Mouse (Mus musculus) midbrain, embryonic 13.5 days (tissue): ENCODE results near the gene Tbc1d32. TPM values are rescaled to one million over a fixed set of nuclear protein-coding genes. Genes with fewer than 3 reads are reported as not detected.

Experiments used
- ATAC-seq: fragments of 200-750 bp; cut with Nextera tagmentation; 2 replicates; pipeline ENCODE4 v1.8.0; 2017; ENCODE audit warnings: mild to moderate bottlenecking, moderate TSS enrichment, moderate library complexity
- H3K27ac ChIP-seq: fragments of 300-500 bp; sonication (generic); 2 replicates; pipeline ENCODE4 v1.5.1; 2015; ENCODE audit warnings: inconsistent platforms, mild to moderate bottlenecking, moderate library complexity
- H3K27me3 ChIP-seq: fragments of 300-500 bp; sonication (generic); 2 replicates; pipeline ENCODE4 v1.6.1; 2015; ENCODE audit warnings: mild to moderate bottlenecking, inconsistent platforms
- H3K36me3 ChIP-seq: fragments of 300-500 bp; sonication (generic); 2 replicates; pipeline ENCODE4 v1.6.1; 2015; ENCODE audit warnings: mild to moderate bottlenecking, inconsistent platforms
- H3K4me1 ChIP-seq: fragments of 300-500 bp; sonication (generic); replicated peaks from 2 replicates; pipeline ENCODE4 v1.6.1; 2015; ENCODE audit warnings: inconsistent platforms
- H3K4me2 ChIP-seq: fragments of 300-500 bp; sonication (generic); replicated peaks from 2 replicates; pipeline ENCODE4 v1.6.1; 2015; ENCODE audit warnings: moderate library complexity, mild to moderate bottlenecking, inconsistent platforms
- H3K4me3 ChIP-seq: fragments of 300-500 bp; sonication (generic); replicated peaks from 2 replicates; pipeline ENCODE4 v1.5.1; 2015; ENCODE audit warnings: mild to moderate bottlenecking, inconsistent platforms
- H3K9ac ChIP-seq: fragments of 300-500 bp; sonication (generic); replicated peaks from 2 replicates; pipeline ENCODE4 v1.6.1; 2015; ENCODE audit warnings: mild to moderate bottlenecking, inconsistent platforms
- H3K9me3 ChIP-seq: fragments of 300-500 bp; sonication (generic); 2 replicates; pipeline ENCODE4 v1.6.1; 2016; ENCODE audit warnings: mild to moderate bottlenecking, inconsistent platforms
- WGBS: fragments of 180-500 bp; shearing (Covaris S2); methylation state at CpG from one replicate; pipeline ENCODE4 v1.1.7; 2015; 5-methylcytosine and 5-hydroxymethylcytosine counted together
- polyA plus RNA-seq: library from polyadenylated mRNA; unstranded; fragments of >200 nt; fragmentation: Nextera tagmentation; extraction: Ambion mirVana; gene quantifications from 2 replicates; pipeline ENCODE4 v1.2.1, GENCODE M21; 2015

Tbc1d32 gene
- polyA plus RNA-seq, 1 experiment from 2014 or later: 3.5 TPM

DNA sequence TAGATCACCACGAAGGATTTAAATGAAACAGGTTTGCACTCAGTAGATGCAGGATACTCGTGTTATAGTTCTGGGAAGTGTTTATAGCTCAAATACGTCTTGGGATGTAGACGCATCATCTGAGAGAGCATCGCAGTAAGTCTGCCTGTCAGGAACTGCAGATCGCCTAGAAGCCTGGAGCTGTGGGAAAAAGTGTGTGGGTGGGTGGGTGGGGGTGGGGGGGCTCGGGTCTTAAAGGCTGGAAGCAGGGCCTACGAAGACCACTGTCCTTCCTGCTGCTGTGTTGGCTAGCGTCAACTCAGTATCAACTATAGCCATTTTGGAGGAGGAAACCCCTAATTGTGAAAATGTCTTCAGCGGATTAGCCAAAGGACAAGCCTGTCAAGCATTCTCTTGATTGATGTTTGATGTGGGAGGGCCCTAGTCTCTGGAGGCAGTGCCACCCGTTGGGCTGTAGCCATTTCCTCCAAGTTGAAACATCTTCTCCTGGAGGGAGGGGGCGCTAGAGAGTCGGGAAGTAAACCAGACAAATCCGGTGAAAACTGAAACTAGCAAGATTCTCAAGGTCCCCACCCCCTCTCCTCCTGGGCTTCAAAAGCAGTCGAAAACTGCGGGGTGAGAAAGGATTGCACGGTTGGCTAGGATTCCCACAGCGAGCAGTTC is 122.0 kb downstream of the Tbc1d32 start, which contains the start of gene Msl3l2:
Msl3l2 (plus strand) TSS at position 585 of the 663 bp plus-strand sequence.
- Histone ChIP-seq H3K4me2 (peak within 1 kb of the TSS; percentile 30), H3K36me3 (no peaks in the 10 kb centered on the region), H3K27ac (no peak within 1 kb of the TSS), H3K9ac (no peak within 1 kb of the TSS), H3K4me3 (no peak within 1 kb of the TSS), H3K9me3 (no peaks in the 10 kb centered on the region), H3K4me1 (no peaks in the 10 kb centered on the region), H3K27me3 (no peaks in the 10 kb centered on the region)
- ATAC-seq: peak; percentile 67
- 28% methylated on average over 18 of the region's 18 CpGs for WGBS

- Histone ChIP-seq H3K36me3 (no peaks in the 10 kb centered on the region), H3K4me3 (no peak overlapping the region), H3K27ac (no peak overlapping the region), H3K4me1 (no peaks in the 10 kb centered on the region), H3K27me3 (no peaks in the 10 kb centered on the region), H3K4me2 (no peak overlapping the region), H3K9me3 (no peaks in the 10 kb centered on the region), H3K9ac (no peak overlapping the region)
- ATAC-seq: no peak
- WGBS: 87% methylated on average over 3 of the region's 3 CpGs
These were observed 128.7 kb downstream of the Tbc1d32 start for GRCm38 (mm10) chr10:56099641-56100310.

- Histone ChIP-seq H3K9me3 (no peaks in the 10 kb centered on the region), H3K9ac (no peak overlapping the region), H3K4me1 (no peaks in the 10 kb centered on the region), H3K4me3 (no peak overlapping the region), H3K27ac (no peak overlapping the region), H3K27me3 (no peaks in the 10 kb centered on the region), H3K4me2 (no peak overlapping the region), H3K36me3 (no peaks in the 10 kb centered on the region)
- no peak for ATAC-seq
- 95% methylated on average over 3 of the region's 3 CpGs for WGBS
These were observed 129.4 kb downstream of the Tbc1d32 start for GRCm38 (mm10) chr10:56099126-56099525.

DNA sequence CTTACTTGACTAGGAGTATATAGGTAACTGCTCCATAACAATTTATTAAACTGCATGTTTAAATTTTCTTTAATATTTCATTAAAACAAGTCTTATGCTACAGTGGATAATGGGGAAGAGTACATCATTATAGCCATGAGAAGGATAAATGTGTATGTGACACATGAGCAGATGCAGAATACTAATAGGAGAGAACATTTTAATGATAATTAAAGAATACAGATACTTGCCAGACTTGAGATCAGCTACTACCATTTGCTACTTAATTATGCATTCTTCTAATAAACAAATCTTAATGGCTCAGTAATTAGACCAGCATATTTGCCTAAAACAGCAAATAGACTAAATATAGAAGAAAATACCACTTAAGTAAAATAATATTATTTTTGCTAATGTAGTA is 131.7 kb downstream of the Tbc1d32 start:
- Histone ChIP-seq H3K4me1 (no peaks in the 10 kb centered on the region), H3K9ac (no peak overlapping the region), H3K27me3 (no peaks in the 10 kb centered on the region), H3K36me3 (no peaks in the 10 kb centered on the region), H3K9me3 (no peaks in the 10 kb centered on the region), H3K4me2 (no peak overlapping the region), H3K4me3 (no peak overlapping the region), H3K27ac (no peak overlapping the region)
- ATAC-seq: no peak

DNA sequence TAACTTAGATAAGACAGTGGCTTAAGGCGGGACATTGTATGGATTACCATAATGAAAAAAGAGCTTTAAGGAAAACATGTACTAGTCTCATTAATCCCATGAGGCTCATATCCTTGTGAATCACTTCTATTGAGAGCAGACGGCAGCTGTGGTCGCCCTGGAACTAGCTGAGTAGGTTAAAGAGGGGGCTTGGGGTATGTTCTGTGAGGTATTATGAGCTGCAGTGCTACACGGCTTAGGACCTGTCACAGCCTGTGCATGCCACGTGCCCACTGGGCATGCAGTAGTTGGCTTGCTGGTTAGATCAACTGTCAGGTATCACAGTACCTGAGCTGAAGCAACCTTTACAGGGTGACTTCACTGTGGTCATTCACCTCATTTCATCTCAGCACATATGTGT is 133.9 kb downstream of the Tbc1d32 start:
- H3K9ac ChIP-seq: no peak overlapping the region
- peak; percentile 65; the same call in 1 of the 2 replicates for ATAC-seq

GRCm38 (mm10) chr10:56089714-56090113 is 138.8 kb downstream of the Tbc1d32 start:
- H3K27ac ChIP-seq: no peak overlapping the region
- H3K4me3 ChIP-seq: no peak overlapping the region
- no peaks in the 10 kb centered on the region for H3K27me3 ChIP-seq
- no peak overlapping the region for H3K9ac ChIP-seq
- 89% methylated on average over 4 of the region's 4 CpGs for WGBS
- H3K4me2 ChIP-seq: no peak overlapping the region
- no peaks in the 10 kb centered on the region for H3K9me3 ChIP-seq
- H3K36me3 ChIP-seq: no peaks in the 10 kb centered on the region
- ATAC-seq: no peak
- H3K4me1 ChIP-seq: no peaks in the 10 kb centered on the region

More for the DNA sequence above, 133.9 kb downstream of the Tbc1d32 start:
- WGBS: 70% methylated on average over 5 of the region's 5 CpGs
- H3K27ac ChIP-seq: no peak overlapping the region
- H3K4me3 ChIP-seq: no peak overlapping the region
- no peak overlapping the region for H3K4me2 ChIP-seq
- no peaks in the 10 kb centered on the region for H3K9me3 ChIP-seq
- H3K4me1 ChIP-seq: no peaks in the 10 kb centered on the region
- no peaks in the 10 kb centered on the region for H3K36me3 ChIP-seq
- no peaks in the 10 kb centered on the region for H3K27me3 ChIP-seq

- WGBS: 84% methylated on average over 2 of the region's 2 CpGs
- no peak overlapping the region for H3K4me2 ChIP-seq
- no peak for ATAC-seq
These were observed 165.7 kb downstream of the Tbc1d32 start for GRCm38 (mm10) chr10:56062746-56063145.

DNA sequence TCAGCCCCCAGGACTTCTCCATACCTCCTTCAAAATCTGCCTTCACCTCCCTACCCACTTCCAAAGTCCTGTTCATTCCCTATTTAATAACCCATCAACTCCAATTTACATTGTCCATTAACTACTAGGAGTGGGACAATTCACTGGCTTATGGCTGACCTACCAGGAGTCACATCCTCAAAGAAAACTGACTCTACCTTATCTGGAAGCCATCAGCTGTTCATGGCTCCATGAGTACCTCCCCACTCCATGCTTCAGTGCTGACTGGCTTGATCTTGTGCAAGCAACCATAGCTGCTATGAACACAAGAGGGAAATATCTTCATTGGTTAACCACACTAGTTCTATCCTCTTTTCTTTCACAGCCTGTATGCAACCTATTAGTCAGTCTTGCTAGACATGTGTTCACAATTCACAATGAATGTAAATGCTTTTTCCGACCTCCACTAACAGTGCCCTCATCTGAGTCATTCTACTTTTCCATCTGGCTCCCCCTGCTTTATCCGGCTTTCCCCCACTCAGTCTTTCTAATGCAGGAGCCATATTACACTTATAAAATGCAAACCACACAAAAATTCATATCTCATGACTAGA is 167.2 kb downstream of the Tbc1d32 start:
- Histone ChIP-seq H3K9ac (no peak overlapping the region), H3K27me3 (no peaks in the 10 kb centered on the region), H3K4me3 (no peak overlapping the region), H3K27ac (no peak overlapping the region), H3K9me3 (no peaks in the 10 kb centered on the region), H3K4me2 (no peak overlapping the region), H3K4me1 (0 out of 2 replicates have a peak, but pooled peaks cover 5% of the 10 kb centered on the region), H3K36me3 (no peaks in the 10 kb centered on the region)
- 87% methylated on average over 2 of the region's 2 CpGs for WGBS
- no peak for ATAC-seq

More at GRCm38 (mm10) chr10:56062746-56063145, 165.7 kb downstream of the Tbc1d32 start:
- H3K36me3 ChIP-seq: no peaks in the 10 kb centered on the region
- no peak overlapping the region for H3K4me3 ChIP-seq
- no peak overlapping the region for H3K9ac ChIP-seq
- no peaks in the 10 kb centered on the region for H3K9me3 ChIP-seq
- H3K27ac ChIP-seq: no peak overlapping the region
- 0 out of 2 replicates have a peak, but pooled peaks cover 5% of the 10 kb centered on the region for H3K4me1 ChIP-seq
- no peaks in the 10 kb centered on the region for H3K27me3 ChIP-seq

GRCm38 (mm10) chr10:56058979-56059422 is 169.5 kb downstream of the Tbc1d32 start:
- Histone ChIP-seq H3K4me1 (0 out of 2 replicates have a peak, but pooled peaks cover 5% of the 10 kb centered on the region), H3K4me2 (no peak overlapping the region), H3K27me3 (no peaks in the 10 kb centered on the region), H3K27ac (peak overlapping the region; percentile 56), H3K9ac (no peak overlapping the region), H3K9me3 (no peaks in the 10 kb centered on the region), H3K4me3 (no peak overlapping the region), H3K36me3 (no peaks in the 10 kb centered on the region)
- 40% methylated on average over 3 of the region's 3 CpGs for WGBS
- ATAC-seq: peak; percentile 53; the same call in 1 of the 2 replicates

- ATAC-seq: no peak
- H3K4me2 ChIP-seq: no peak overlapping the region
- H3K27ac ChIP-seq: no peak overlapping the region
- no peak overlapping the region for H3K9ac ChIP-seq
- no peaks in the 10 kb centered on the region for H3K36me3 ChIP-seq
- no peaks in the 10 kb centered on the region for H3K27me3 ChIP-seq
- no peaks in the 10 kb centered on the region for H3K9me3 ChIP-seq
- H3K4me3 ChIP-seq: no peak overlapping the region
- no peaks in the 10 kb centered on the region for H3K4me1 ChIP-seq
These were observed 203.1 kb downstream of the Tbc1d32 start for GRCm38 (mm10) chr10:56025400-56025799.

GRCm38 (mm10) chr10:56024579-56024978 is 203.9 kb downstream of the Tbc1d32 start:
- no peaks in the 10 kb centered on the region for H3K4me1 ChIP-seq
- H3K4me3 ChIP-seq: no peak overlapping the region
- no peaks in the 10 kb centered on the region for H3K27me3 ChIP-seq
- WGBS: 95% methylated on average over 2 of the region's 2 CpGs
- no peak overlapping the region for H3K4me2 ChIP-seq
- H3K9ac ChIP-seq: no peak overlapping the region
- no peak overlapping the region for H3K27ac ChIP-seq
- ATAC-seq: no peak
- H3K36me3 ChIP-seq: no peaks in the 10 kb centered on the region
- no peaks in the 10 kb centered on the region for H3K9me3 ChIP-seq

- Histone ChIP-seq H3K27me3 (no peaks in the 10 kb centered on the region), H3K36me3 (no peaks in the 10 kb centered on the region), H3K4me3 (no peak overlapping the region), H3K4me1 (no peaks in the 10 kb centered on the region), H3K27ac (no peak overlapping the region), H3K4me2 (no peak overlapping the region), H3K9ac (no peak overlapping the region), H3K9me3 (no peaks in the 10 kb centered on the region)
- 32% methylated on average over 2 of the region's 2 CpGs for WGBS
- ATAC-seq: peak; percentile 89
These were observed 248.5 kb downstream of the Tbc1d32 start for GRCm38 (mm10) chr10:55979898-55980521.
